Mouse (Mus musculus) lung, postnatal 0 days (tissue): ENCODE measurements at regions not wholly inside any gene's neighbourhood (a gene's known extent, or its start where the extent isn't known, plus 50 kb on each side); places are given as distances from the start of the nearest gene placed in this dataset.

Experiments used
- CTCF ChIP-seq: IDR thresholded peaks from 2 replicates; pipeline ENCODE4 v1.5.1; 2016; ENCODE audit warnings: antibody characterized with exemption, mild to moderate bottlenecking
- EP300 ChIP-seq: IDR thresholded peaks from 2 replicates; pipeline ENCODE4 v1.6.1; 2016; ENCODE audit warnings: antibody characterized with exemption, mild to moderate bottlenecking, control low read depth

DNA sequence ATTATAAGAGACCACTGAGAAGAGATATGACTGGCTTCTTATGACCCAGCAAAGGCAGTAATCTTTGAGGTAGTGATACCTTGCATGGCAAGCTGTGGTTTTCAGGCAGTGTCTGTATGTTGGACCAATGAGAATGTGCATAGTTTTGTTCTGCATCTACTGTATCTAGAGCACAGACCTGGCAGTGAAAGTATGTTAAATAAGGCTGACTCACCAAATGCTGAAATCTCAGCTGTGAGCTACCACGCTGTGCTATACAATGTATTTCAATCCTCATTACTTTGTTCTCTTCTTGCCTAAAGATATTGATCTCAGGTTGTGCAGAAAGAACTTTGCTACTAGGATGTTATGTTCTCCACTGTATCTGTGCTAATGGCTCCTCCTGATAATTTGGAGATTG lies 83.9 kb upstream of the Zfp827 start:
- TF ChIP-seq EP300, result no peak
- no peak for TF ChIP-seq CTCF
